Mouse (Mus musculus) spleen, postnatal 10 days (tissue): ENCODE data around the gene Dcp1b.
"Not testable (repeated sequence)": the region's sequence is repeated elsewhere in the genome, so short reads cannot be mapped to it uniquely, and the experiment has no call there.

ENCODE experiments used
- DNase-seq, 2 experiments: peaks; one replicate each; pipeline ENCODE4 v3.0.0; 2021 to 2022; ENCODE audit warnings: low spot score in 2 of 2

Dcp1b gene

GRCm38 (mm10) chr6:119194601-119195000, 19.5 kb downstream of the Dcp1b start:
- no peak for DNase-seq

- no peak for DNase-seq
Observed at GRCm38 (mm10) chr6:119196382-119197305, 21.6 kb downstream of the Dcp1b start, which contains the start of gene Cacna1c. Gene Cacna1c (minus strand): TSS chr6:119196418.

- no peak for DNase-seq
Observed at GRCm38 (mm10) chr6:119198534-119199273, 23.7 kb downstream of the Dcp1b start.

- DNase-seq = no peak
Observed at GRCm38 (mm10) chr6:119199274-119199879, 24.3 kb downstream of the Dcp1b start.

GRCm38 (mm10) chr6:119200362-119200761, 25.3 kb downstream of the Dcp1b start:
- DNase-seq = no peak

- no peak for DNase-seq
Observed at GRCm38 (mm10) chr6:119201575-119201974, 26.5 kb downstream of the Dcp1b start.

GRCm38 (mm10) chr6:119204286-119204685, 29.2 kb downstream of the Dcp1b start:
- DNase-seq = peak in 1 of 2 experiments; percentile 4

- peak in 1 of 2 experiments; percentile 6 for DNase-seq
Observed at GRCm38 (mm10) chr6:119204915-119205314, 29.9 kb downstream of the Dcp1b start.

- not testable (repeated sequence) for DNase-seq
Observed at GRCm38 (mm10) chr6:119206006-119206405, 31.0 kb downstream of the Dcp1b start.

GRCm38 (mm10) chr6:119213375-119213774, 38.3 kb downstream of the Dcp1b start:
- DNase-seq = no peak

GRCm38 (mm10) chr6:119214190-119214589, 39.1 kb downstream of the Dcp1b start:
- DNase-seq = no peak

- peak in 1 of 2 experiments; percentile 10 for DNase-seq
Observed at GRCm38 (mm10) chr6:119215040-119215613, 40.1 kb downstream of the Dcp1b start.

GRCm38 (mm10) chr6:119217661-119218060, 42.6 kb downstream of the Dcp1b start:
- DNase-seq = peak in 1 of 2 experiments; percentile 7

- peak in 1 of 2 experiments; percentile 5 for DNase-seq
Observed at GRCm38 (mm10) chr6:119218591-119218990, 43.5 kb downstream of the Dcp1b start.

GRCm38 (mm10) chr6:119219237-119219870, 44.3 kb downstream of the Dcp1b start:
- DNase-seq = no peak

- DNase-seq = peak in 1 of 2 experiments; percentile 32
Observed at GRCm38 (mm10) chr6:119220297-119220696, 45.2 kb downstream of the Dcp1b start.

- no peak for DNase-seq
Observed at GRCm38 (mm10) chr6:119224451-119225195, 49.6 kb downstream of the Dcp1b start.

- no peak for DNase-seq
Observed at GRCm38 (mm10) chr6:119225226-119225625, 50.2 kb downstream of the Dcp1b start.

GRCm38 (mm10) chr6:119225731-119226130, 50.7 kb downstream of the Dcp1b start:
- no peak for DNase-seq

- no peak for DNase-seq
Observed at GRCm38 (mm10) chr6:119227001-119227400, 51.9 kb downstream of the Dcp1b start.
